Mouse (Mus musculus) retina, adult 2 months (tissue): ENCODE measurements around the gene Olfr1404.
"Not testable (repeated sequence)": the region's sequence is repeated elsewhere in the genome, so short reads cannot be mapped to it uniquely, and the experiment has no call there.

Experiments
- DNase-seq: peaks from one replicate; pipeline ENCODE4 v3.0.0-alpha.2; 2012; ENCODE audit warnings: low read depth, low spot score

Olfr1404 gene

DNA sequence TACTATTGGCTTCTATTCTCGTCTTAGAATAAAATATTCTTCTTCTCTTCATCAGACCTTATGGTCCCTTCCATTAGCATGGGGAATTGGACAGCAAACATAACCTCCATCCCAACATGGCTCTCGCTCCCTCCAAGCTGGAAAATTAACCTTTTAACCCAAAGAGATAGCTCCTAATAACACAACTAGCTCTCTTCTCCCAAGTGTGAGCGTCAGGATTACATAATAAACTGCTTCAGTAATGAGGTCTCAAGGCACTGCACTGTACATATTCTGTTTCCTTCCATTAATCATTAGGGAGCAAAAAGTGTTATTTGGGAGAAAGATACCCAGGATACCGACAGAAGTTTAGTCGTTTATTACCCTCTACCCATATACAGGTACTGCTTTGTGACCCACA lies at the start of gene Olfr1404:
Gene Olfr1404, plus strand, starts transcription at position 301 of the 400 bp plus-strand sequence.
- no peak for DNase-seq

GRCm38 (mm10) chr1:173174154-173174842 lies 37.9 kb upstream of the Olfr1404 start:
- no peak for DNase-seq

- DNase-seq, result no peak
These were observed 21.7 kb upstream of the Olfr1404 start, which contains the start of gene Olfr1406 for GRCm38 (mm10) chr1:173190540-173190939. TSS of gene Olfr1406 (minus strand) at chr1:173190640.

DNA sequence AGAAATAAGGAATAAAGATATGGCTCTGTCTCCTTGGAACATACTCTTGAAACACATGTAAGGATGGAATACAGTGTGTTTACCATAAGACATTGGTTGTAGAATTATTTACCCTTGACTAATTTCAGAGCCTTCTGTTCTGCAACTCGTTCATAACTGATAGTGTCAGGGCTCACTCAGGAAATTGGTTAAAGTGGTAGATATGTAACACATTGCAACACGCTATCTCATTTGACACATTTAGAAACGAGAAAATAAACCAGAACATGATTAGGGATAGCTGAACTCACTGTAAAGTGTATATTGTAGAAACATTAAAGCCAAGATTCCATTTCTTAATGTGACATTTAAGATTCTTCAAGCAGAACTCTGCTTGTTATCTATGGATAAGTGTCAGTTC lies 20.1 kb upstream of the Olfr1404 start:
- no peak for DNase-seq

DNA sequence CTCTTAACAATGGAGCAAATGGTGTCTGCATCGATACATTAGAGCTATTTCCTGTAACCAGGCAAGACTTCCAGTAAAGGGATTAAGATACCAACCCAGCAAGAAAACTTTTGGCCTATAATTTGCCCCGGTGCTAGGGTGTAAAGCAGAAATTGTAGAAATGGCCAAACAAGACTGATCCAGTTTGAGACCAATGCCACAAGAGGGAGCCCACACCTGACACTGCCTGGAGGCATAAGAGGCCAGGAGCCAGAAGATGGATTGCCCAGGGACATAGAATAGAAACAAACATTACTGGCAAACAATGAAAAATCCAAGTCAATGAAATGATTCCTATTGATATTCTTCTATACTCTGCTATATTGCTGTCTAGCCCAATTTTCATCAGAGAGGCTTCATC lies 15.8 kb upstream of the Olfr1404 start:
- no peak for DNase-seq

DNA sequence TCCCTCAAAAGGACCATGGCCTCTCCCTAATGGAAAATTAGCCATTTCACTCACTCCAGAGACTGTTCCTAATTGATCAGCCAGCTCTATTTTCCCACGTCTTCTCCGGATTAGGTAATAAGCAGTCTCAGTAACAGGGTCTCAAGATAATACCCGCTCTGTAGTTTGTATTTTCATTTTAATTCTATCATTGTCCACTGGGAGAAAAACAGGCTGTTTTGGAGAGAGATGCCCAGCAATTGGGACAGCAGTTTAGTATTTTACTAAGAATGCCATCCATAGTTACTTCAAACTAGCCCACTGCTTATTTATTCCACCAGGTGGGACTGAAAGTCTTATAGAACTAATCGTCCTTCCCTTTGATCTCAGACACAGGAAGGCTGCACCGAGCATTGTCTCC lies 14.7 kb upstream of the Olfr1404 start, which contains the start of gene Olfr218:
Gene Olfr218, plus strand, starts transcription at position 301 of the 400 bp plus-strand sequence.
- DNase-seq, result no peak

GRCm38 (mm10) chr1:173216481-173216880 lies 4.3 kb downstream of the Olfr1404 start:
- no peak for DNase-seq

DNA sequence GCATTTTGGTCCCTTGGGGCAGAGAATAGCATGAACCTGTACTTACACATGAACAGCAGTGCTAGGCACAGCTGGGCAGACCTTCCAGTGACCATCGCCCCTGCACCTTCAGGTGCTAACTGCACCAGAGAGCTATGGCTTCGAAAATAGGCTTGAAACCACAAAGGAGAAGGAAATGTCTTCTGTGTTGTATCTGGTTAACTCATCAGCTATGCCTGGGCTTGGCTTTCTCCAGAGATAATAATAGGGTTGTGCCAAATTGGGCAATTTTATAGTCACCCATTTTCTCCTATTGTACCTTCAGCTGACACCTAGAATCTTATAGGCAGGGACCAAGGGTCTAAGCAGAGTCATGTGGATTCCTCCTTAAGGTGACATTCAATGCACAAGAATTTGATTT lies 14.9 kb downstream of the Olfr1404 start, which contains the start of gene Fcer1a:
Gene Fcer1a, minus strand, starts transcription at position 134 of the 400 bp plus-strand sequence.
- DNase-seq, result no peak

DNA sequence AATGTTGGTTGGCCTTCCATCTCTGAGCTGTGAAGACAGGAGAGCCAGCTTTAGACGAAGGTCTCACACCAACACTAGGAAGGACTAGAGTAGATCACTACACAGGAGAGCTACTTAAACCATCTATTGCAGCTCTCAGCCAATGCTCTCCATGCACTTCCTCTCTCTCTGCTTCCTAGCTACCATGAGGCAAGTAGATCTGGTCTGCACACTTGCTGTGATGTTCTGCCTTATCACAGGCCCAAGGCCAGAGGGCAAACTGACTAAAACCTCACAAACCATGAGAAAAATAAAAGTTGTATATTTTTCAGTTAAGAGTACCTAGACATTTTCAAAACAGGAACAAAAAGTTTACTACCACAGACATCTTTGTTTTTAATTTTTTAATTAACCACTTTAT lies 24.8 kb downstream of the Olfr1404 start:
- not testable (repeated sequence) for DNase-seq

DNA sequence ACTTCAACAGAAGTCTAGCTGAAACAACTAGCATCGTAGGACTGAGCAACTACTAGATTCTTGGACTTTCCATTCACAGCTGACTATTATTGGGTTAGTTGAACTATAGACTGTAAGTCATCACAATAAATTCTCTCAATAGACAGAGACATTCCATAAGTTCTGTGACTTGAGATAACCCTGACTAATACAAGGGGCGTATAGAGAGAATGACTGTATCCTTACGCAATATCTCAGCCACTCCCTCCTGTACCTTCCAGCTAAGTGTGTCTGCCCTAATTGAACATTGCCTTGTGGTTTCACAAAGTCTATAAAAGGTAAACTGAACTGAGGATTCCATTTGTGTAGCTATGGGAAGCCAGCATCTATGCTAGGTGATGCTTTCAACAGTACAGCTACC lies 37.7 kb downstream of the Olfr1404 start:
- DNase-seq, result no peak

- no peak for DNase-seq
These were observed 53.5 kb downstream of the Olfr1404 start, which contains the start of gene Olfr418 for GRCm38 (mm10) chr1:173265701-173266100. TSS of gene Olfr418 (plus strand) at chr1:173266001.
